Comparison of ENCODE assay signal across 14 mouse cellular contexts in genomic region chr12:80746031-80746813, GRCm38 (mm10). TPM values are rescaled to one million over a fixed set of nuclear protein-coding genes. Genes with fewer than 3 reads are reported as not detected.
A peak's percentile ranks its signal among the peaks of the same experiment; 100 is the strongest.
DNase-seq lines count a peak whose midpoint lies in the region; ATAC-seq and TF ChIP-seq lines count a peak whose summit lies in the region.
"Had no signal": no experiment of that assay in that cellular context is flagged by ENCODE, and none has a peak within 500 bp of the region (broad histone marks: within the 10 kb centered on the region; RNA-seq: fewer than 3 reads in every experiment).

No protein-coding gene starts in this region.

- H3K27ac ChIP-seq in heart, embryonic 11.5 days (ENCODE audit: low read depth, low read length): no peak overlapping the region
- peak overlapping the region; percentile 76 for H3K27ac ChIP-seq in hindbrain, embryonic 13.5 days
- peak overlapping the region; percentile 75 for H3K27ac ChIP-seq in midbrain, embryonic 15.5 days
- H3K27ac ChIP-seq: heart, embryonic 10.5 days; liver, embryonic 13.5 days had no signal

- no peaks in the 10 kb centered on the region for H3K36me3 ChIP-seq in heart, embryonic 11.5 days (ENCODE audit: control insufficient read depth, insufficient read depth, low read length)
- no peaks in the 10 kb centered on the region for H3K36me3 ChIP-seq in hindbrain, embryonic 13.5 days
- H3K36me3 ChIP-seq in midbrain, embryonic 15.5 days (replicated peaks): no peaks in the 10 kb centered on the region
- H3K36me3 ChIP-seq: heart, embryonic 10.5 days; liver, embryonic 13.5 days had no signal

- peak; percentile 13 to 19 for DNase-seq in heart, postnatal 14 days
- DNase-seq in brain, embryonic 14.5 days (ENCODE audit: low read depth): peak; percentile 89
- DNase-seq in embryo, embryonic 10.5 days (ENCODE audit: low spot score): no peak
- DNase-seq in gastrocnemius, postnatal 4 days (ENCODE audit: low spot score in 2 of 2): no peak
- DNase-seq in kidney, adult 18-20 months: no peak
- DNase-seq: cerebellum, adult 18-20 months; kidney, postnatal 25 days; liver, embryonic 13.5 days had no signal

- no peak overlapping the region for H3K9ac ChIP-seq in heart, embryonic 11.5 days (ENCODE audit: low read depth, low read length)
- H3K9ac ChIP-seq in hindbrain, embryonic 13.5 days: peak overlapping the region; percentile 46; the same call in 1 of the 2 replicates
- no peak overlapping the region for H3K9ac ChIP-seq in midbrain, embryonic 15.5 days
- H3K9ac ChIP-seq: liver, embryonic 13.5 days had no signal

- H3K4me3 ChIP-seq in heart, embryonic 11.5 days (ENCODE audit: low read depth, low read length): no peak overlapping the region
- no peak overlapping the region for H3K4me3 ChIP-seq in hindbrain, embryonic 13.5 days
- no peak overlapping the region for H3K4me3 ChIP-seq in midbrain, embryonic 15.5 days
- H3K4me3 ChIP-seq: heart, embryonic 10.5 days; liver, embryonic 13.5 days had no signal

- peaks cover 20% of the 10 kb centered on the region for H3K27me3 ChIP-seq in heart, embryonic 11.5 days (ENCODE audit: control insufficient read depth, insufficient read depth, low read length)
- 0 out of 2 replicates have a peak, but pooled peaks cover 4% of the 10 kb centered on the region for H3K27me3 ChIP-seq in hindbrain, embryonic 13.5 days
- no peaks in the 10 kb centered on the region for H3K27me3 ChIP-seq in midbrain, embryonic 15.5 days (replicated peaks)

- ATAC-seq in heart, embryonic 11.5 days (replicated peaks; ENCODE audit: insufficient number of reproducible peaks, low FRiP score, low TSS enrichment): no peak
- ATAC-seq in hindbrain, embryonic 13.5 days (ENCODE audit: low FRiP score): peak; percentile 81
- ATAC-seq in midbrain, embryonic 15.5 days (replicated peaks): peak; percentile 86

- intact Hi-C loops in heart, postnatal 14 days (cut with DNase I): no loop called here

- no peaks in the 10 kb centered on the region for H3K9me3 ChIP-seq in heart, embryonic 11.5 days (replicated peaks; ENCODE audit: control insufficient read depth, low read length)
- H3K9me3 ChIP-seq in hindbrain, embryonic 13.5 days: no peaks in the 10 kb centered on the region
- H3K9me3 ChIP-seq in midbrain, embryonic 15.5 days: no peaks in the 10 kb centered on the region
- H3K9me3 ChIP-seq: heart, embryonic 10.5 days; liver, embryonic 13.5 days had no signal

- no peak for TF ChIP-seq POLR2A in brain, embryonic 14.5 days (IDR thresholded peaks at IDR 0.05; ENCODE audit: borderline replicate concordance, extremely low read depth, insufficient read depth, insufficient read length, poor library complexity, severe bottlenecking)

- H3K4me1 ChIP-seq in heart, embryonic 11.5 days (ENCODE audit: control insufficient read depth, insufficient read depth, low read length): peaks cover 6% of the 10 kb centered on the region; the same call in 1 of the 2 replicates
- H3K4me1 ChIP-seq in hindbrain, embryonic 13.5 days (replicated peaks): peaks cover 16% of the 10 kb centered on the region
- H3K4me1 ChIP-seq in midbrain, embryonic 15.5 days: peaks cover 12% of the 10 kb centered on the region
- H3K4me1 ChIP-seq: liver, embryonic 13.5 days had no signal

- H3K4me2 ChIP-seq in heart, embryonic 11.5 days: no peak overlapping the region
- H3K4me2 ChIP-seq in hindbrain, embryonic 13.5 days: no peak overlapping the region
- H3K4me2 ChIP-seq in midbrain, embryonic 15.5 days: no peak overlapping the region
- H3K4me2 ChIP-seq: liver, embryonic 13.5 days had no signal

- no peak for TF ChIP-seq CTCF in brain, embryonic 14.5 days (IDR thresholded peaks at IDR 0.05; ENCODE audit: borderline replicate concordance, extremely low read depth, insufficient read depth, insufficient read length)

- WGBS in heart, embryonic 11.5 days (ENCODE audit: insufficient replicate concordance): 47% methylated on average over 8 of the region's 8 CpGs
- WGBS in hindbrain, embryonic 13.5 days: 49% methylated on average over 8 of the region's 8 CpGs
- 40% methylated on average over 8 of the region's 8 CpGs for WGBS in midbrain, embryonic 15.5 days

RNA-seq across cellular contexts. Expression of gene Ccdc177, which starts 14.3 kb away (rescaled TPM):
- total RNA-seq in heart, postnatal 14 days (2021): under 1 TPM in 1 of 2 experiments, not detected in 1; 0.07 TPM
- polyA plus RNA-seq in heart, embryonic 11.5 days (2014; fragmentation: Nextera tagmentation; extraction: Ambion mirVana): 0.04 TPM in 1 of 2 replicates, not detected in the other
- polyA plus RNA-seq in brain, embryonic 14.5 days (2012; rRNA removed): 13.0 and 15.3 TPM in 2 replicates
- 3.8 and 4.0 TPM in 2 replicates for polyA plus RNA-seq in hindbrain, embryonic 13.5 days (2015; fragmentation: Nextera tagmentation; extraction: Ambion mirVana)
- 5.9 and 6.6 TPM in 2 replicates for polyA plus RNA-seq in midbrain, embryonic 15.5 days (2015; fragmentation: Nextera tagmentation; extraction: Ambion mirVana)
- under 1 TPM; 0.12 to 0.13 TPM for total RNA-seq in gastrocnemius, postnatal 4 days (2021)
- total RNA-seq: CH12.LX had no signal
- polyA plus RNA-seq: liver, embryonic 13.5 days had no signal

RNA-seq across cellular contexts. Expression of gene Susd6, which starts 44.1 kb away (rescaled TPM):
- 10 to 100 TPM; 63.4 to 66.2 TPM for total RNA-seq in heart, postnatal 14 days (2021)
- 17.7 and 20.4 TPM in 2 replicates for polyA plus RNA-seq in heart, embryonic 11.5 days (2014; fragmentation: Nextera tagmentation; extraction: Ambion mirVana)
- polyA plus RNA-seq in brain, embryonic 14.5 days (2012; rRNA removed): 21.7 and 23.2 TPM in 2 replicates
- polyA plus RNA-seq in hindbrain, embryonic 13.5 days (2015; fragmentation: Nextera tagmentation; extraction: Ambion mirVana): 11.4 and 12.8 TPM in 2 replicates
- polyA plus RNA-seq in midbrain, embryonic 15.5 days (2015; fragmentation: Nextera tagmentation; extraction: Ambion mirVana): 13.2 and 13.6 TPM in 2 replicates
- total RNA-seq in gastrocnemius, postnatal 4 days (2021): 10 to 100 TPM; 32.4 to 32.5 TPM

RNA-seq across cellular contexts. Expression of gene Plekhd1, which starts 53.8 kb away (rescaled TPM):
- under 1 TPM; 0.24 to 0.48 TPM for total RNA-seq in heart, postnatal 14 days (2021)
- 0.20 and 0.67 TPM in 2 replicates for polyA plus RNA-seq in heart, embryonic 11.5 days (2014; fragmentation: Nextera tagmentation; extraction: Ambion mirVana)
- 2.0 and 3.5 TPM in 2 replicates for polyA plus RNA-seq in brain, embryonic 14.5 days (2012; rRNA removed)
- 3.1 and 3.2 TPM in 2 replicates for polyA plus RNA-seq in hindbrain, embryonic 13.5 days (2015; fragmentation: Nextera tagmentation; extraction: Ambion mirVana)
- 3.3 and 3.8 TPM in 2 replicates for polyA plus RNA-seq in midbrain, embryonic 15.5 days (2015; fragmentation: Nextera tagmentation; extraction: Ambion mirVana)
- total RNA-seq in gastrocnemius, postnatal 4 days (2021): under 1 TPM; 0.21 to 0.78 TPM
- total RNA-seq: megakaryocyte progenitor cell, adult 5-6 weeks had no signal

Comparison
In these comparisons a context has a peak if more than half of its experiments do, and no peak if none do; other contexts are left out.
1. DNase-seq: peak in heart, postnatal 14 days (2 of 2) and brain, embryonic 14.5 days (single experiment); none in embryo, embryonic 10.5 days (single experiment), gastrocnemius, postnatal 4 days (0 of 2) and kidney, adult 18-20 months (single experiment).